Mouse (Mus musculus): Measurements from ENCODE around the gene Gpr84. TPM values are rescaled to one million over a fixed set of nuclear protein-coding genes. Genes with fewer than 3 reads are reported as not detected.

Gpr84 gene
- polyA plus RNA-seq, 1 experiment from 2014 or later, result 0.53 TPM

GRCm38 (mm10) chr15:103305792-103306645 lies 4.4 kb downstream of the Gpr84 start:
- no peak for ATAC-seq (replicated peaks; ENCODE audit: insufficient number of reproducible peaks, low FRiP score, low TSS enrichment)
- WGBS (ENCODE audit: insufficient replicate concordance), result 36% methylated on average over 8 of the region's 8 CpGs
- Histone ChIP-seq H3K4me3 (ENCODE audit: low read depth, low read length) (peak overlapping the region; percentile 57), H3K27ac (ENCODE audit: low read depth, low read length) (peak overlapping the region; percentile 90), H3K9me3 (replicated peaks; ENCODE audit: control insufficient read depth, low read length) (no peaks in the 10 kb centered on the region), H3K4me1 (ENCODE audit: control insufficient read depth, insufficient read depth, low read length) (peaks cover 53% of the 10 kb centered on the region), H3K9ac (ENCODE audit: low read depth, low read length) (peak overlapping the region; percentile 77), H3K36me3 (ENCODE audit: control insufficient read depth, insufficient read depth, low read length) (no peaks in the 10 kb centered on the region), H3K27me3 (ENCODE audit: control insufficient read depth, insufficient read depth, low read length) (peaks cover 5% of the 10 kb centered on the region), H3K4me2 (peak overlapping the region; percentile 96)

- peak; percentile 88 for ATAC-seq (replicated peaks; ENCODE audit: insufficient number of reproducible peaks, low FRiP score, low TSS enrichment)
- H3K4me3 ChIP-seq (ENCODE audit: low read depth, low read length), result peak overlapping the region; percentile 57
- H3K36me3 ChIP-seq (ENCODE audit: control insufficient read depth, insufficient read depth, low read length), result no peaks in the 10 kb centered on the region
- H3K4me2 ChIP-seq, result peak overlapping the region; percentile 96
- peak overlapping the region; percentile 79 for H3K9ac ChIP-seq (ENCODE audit: low read depth, low read length)
- WGBS (ENCODE audit: insufficient replicate concordance), result under 1% methylated on average over 70 of the region's 71 CpGs
- H3K4me1 ChIP-seq (ENCODE audit: control insufficient read depth, insufficient read depth, low read length), result peaks cover 62% of the 10 kb centered on the region
- H3K27ac ChIP-seq (ENCODE audit: low read depth, low read length), result peak overlapping the region; percentile 90
- peaks cover 5% of the 10 kb centered on the region for H3K27me3 ChIP-seq (ENCODE audit: control insufficient read depth, insufficient read depth, low read length)
- no peaks in the 10 kb centered on the region for H3K9me3 ChIP-seq (replicated peaks; ENCODE audit: control insufficient read depth, low read length)
These were observed 5.2 kb downstream of the Gpr84 start for GRCm38 (mm10) chr15:103305070-103305678.

- ATAC-seq (replicated peaks; ENCODE audit: insufficient number of reproducible peaks, low FRiP score, low TSS enrichment), result peak; percentile 9
- under 1% methylated on average over 9 of the region's 9 CpGs for WGBS (ENCODE audit: insufficient replicate concordance)
- Histone ChIP-seq H3K27me3 (ENCODE audit: control insufficient read depth, insufficient read depth, low read length) (peaks cover 5% of the 10 kb centered on the region), H3K27ac (ENCODE audit: low read depth, low read length) (peak overlapping the region; percentile 90), H3K9me3 (replicated peaks; ENCODE audit: control insufficient read depth, low read length) (no peaks in the 10 kb centered on the region), H3K9ac (ENCODE audit: low read depth, low read length) (peak overlapping the region; percentile 79), H3K4me1 (ENCODE audit: control insufficient read depth, insufficient read depth, low read length) (peaks cover 67% of the 10 kb centered on the region), H3K36me3 (ENCODE audit: control insufficient read depth, insufficient read depth, low read length) (no peaks in the 10 kb centered on the region), H3K4me3 (ENCODE audit: low read depth, low read length) (peak overlapping the region; percentile 57), H3K4me2 (peak overlapping the region; percentile 96)
These were observed 5.8 kb downstream of the Gpr84 start for GRCm38 (mm10) chr15:103304616-103304969.

- Histone ChIP-seq H3K9ac (ENCODE audit: low read depth, low read length) (peak overlapping the region; percentile 79), H3K4me2 (peak overlapping the region; percentile 96), H3K4me3 (ENCODE audit: low read depth, low read length) (peak overlapping the region; percentile 57), H3K9me3 (replicated peaks; ENCODE audit: control insufficient read depth, low read length) (no peaks in the 10 kb centered on the region), H3K36me3 (ENCODE audit: control insufficient read depth, insufficient read depth, low read length) (no peaks in the 10 kb centered on the region), H3K27me3 (ENCODE audit: control insufficient read depth, insufficient read depth, low read length) (peaks cover 2% of the 10 kb centered on the region), H3K4me1 (ENCODE audit: control insufficient read depth, insufficient read depth, low read length) (peaks cover 68% of the 10 kb centered on the region), H3K27ac (ENCODE audit: low read depth, low read length) (peak overlapping the region; percentile 90)
- WGBS (ENCODE audit: insufficient replicate concordance), result 11% methylated on average over 8 of the region's 8 CpGs
- no peak for ATAC-seq (replicated peaks; ENCODE audit: insufficient number of reproducible peaks, low FRiP score, low TSS enrichment)
These were observed 6.3 kb downstream of the Gpr84 start for GRCm38 (mm10) chr15:103303916-103304615.

DNA sequence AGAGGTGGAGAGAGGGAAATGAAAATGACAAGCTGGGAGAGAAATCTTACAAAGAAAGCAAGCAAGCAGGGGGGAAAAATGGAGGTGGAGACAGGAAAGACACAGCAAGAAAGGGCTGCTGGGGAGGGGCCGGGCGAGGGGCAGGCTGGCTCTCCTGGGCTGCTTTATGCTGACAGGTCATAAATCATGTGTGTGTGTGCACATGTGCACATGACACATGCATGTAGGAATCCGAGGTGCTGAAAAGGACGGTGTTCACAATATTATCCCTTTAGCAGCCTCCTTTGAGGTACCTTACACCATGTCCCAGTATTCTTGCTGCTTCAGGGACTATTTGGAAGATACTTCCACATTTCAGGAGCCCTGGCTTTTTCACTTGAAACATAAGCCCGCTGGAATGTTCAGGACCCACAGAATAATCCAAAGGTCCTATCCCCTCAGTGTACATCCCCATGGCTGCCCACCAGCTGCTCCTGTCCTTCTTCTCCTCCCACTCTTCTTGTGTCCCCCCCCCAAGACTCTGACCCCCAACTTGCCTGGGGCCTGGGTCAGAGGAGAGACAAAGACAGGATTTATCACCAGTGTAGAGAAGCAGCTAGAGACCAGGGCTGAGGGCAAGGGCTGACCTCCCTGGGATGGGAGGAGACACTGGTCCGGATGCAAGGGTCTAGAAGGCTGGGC lies 7.9 kb downstream of the Gpr84 start:
- no peaks in the 10 kb centered on the region for H3K9me3 ChIP-seq (replicated peaks; ENCODE audit: control insufficient read depth, low read length)
- H3K4me1 ChIP-seq (ENCODE audit: control insufficient read depth, insufficient read depth, low read length), result peaks cover 60% of the 10 kb centered on the region
- H3K27ac ChIP-seq (ENCODE audit: low read depth, low read length), result peak overlapping the region; percentile 79
- H3K27me3 ChIP-seq (ENCODE audit: control insufficient read depth, insufficient read depth, low read length), result no peaks in the 10 kb centered on the region
- no peak for ATAC-seq (replicated peaks; ENCODE audit: insufficient number of reproducible peaks, low FRiP score, low TSS enrichment)
- H3K9ac ChIP-seq (ENCODE audit: low read depth, low read length), result peak overlapping the region; percentile 22; the same call in 1 of the 2 replicates
- no peak overlapping the region for H3K4me2 ChIP-seq
- peaks cover 11% of the 10 kb centered on the region for H3K36me3 ChIP-seq (ENCODE audit: control insufficient read depth, insufficient read depth, low read length)
- H3K4me3 ChIP-seq (ENCODE audit: low read depth, low read length), result no peak overlapping the region
- 45% methylated on average over 6 of the region's 6 CpGs for WGBS (ENCODE audit: insufficient replicate concordance)

DNA sequence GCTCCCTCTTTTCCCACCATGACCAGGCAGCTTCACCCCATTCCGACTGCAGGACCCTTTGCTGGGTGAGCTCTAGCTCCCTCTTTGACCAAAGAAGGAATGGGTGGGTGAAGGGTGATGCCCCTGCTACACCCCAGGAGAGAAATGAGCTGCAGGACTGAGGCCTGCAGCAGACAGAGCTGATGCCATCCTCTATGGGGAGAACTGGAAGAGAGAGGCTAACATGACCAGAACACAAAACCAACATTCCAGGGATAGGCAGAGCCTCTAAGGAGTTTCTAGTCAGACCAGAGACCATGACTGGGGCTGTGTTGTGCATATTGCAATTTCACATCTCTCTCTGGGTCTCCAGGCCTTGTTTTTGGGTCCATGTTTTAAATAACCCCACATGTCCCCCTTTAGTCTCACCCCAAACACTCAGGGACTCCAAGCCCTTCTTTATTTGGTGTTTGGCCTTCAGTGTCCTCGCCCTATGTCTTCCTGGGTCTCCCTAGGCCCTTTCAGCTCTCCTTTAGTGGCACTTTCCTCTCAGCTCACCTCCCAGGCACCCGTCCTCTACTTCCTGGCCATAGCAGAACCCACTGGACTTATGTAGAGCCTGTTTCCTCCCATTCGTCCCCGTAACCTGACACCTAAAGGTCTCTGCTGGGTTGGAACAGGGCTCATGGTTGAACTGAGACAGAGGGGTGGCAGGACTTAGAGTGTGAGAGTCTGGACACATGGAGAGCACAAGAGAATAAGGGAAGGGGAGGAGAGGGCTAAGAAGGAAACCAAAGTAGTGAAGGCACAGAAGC lies 8.7 kb downstream of the Gpr84 start:
- Histone ChIP-seq H3K4me1 (ENCODE audit: control insufficient read depth, insufficient read depth, low read length) (peaks cover 57% of the 10 kb centered on the region), H3K9me3 (replicated peaks; ENCODE audit: control insufficient read depth, low read length) (no peaks in the 10 kb centered on the region), H3K27ac (ENCODE audit: low read depth, low read length) (peak overlapping the region; percentile 79), H3K36me3 (ENCODE audit: control insufficient read depth, insufficient read depth, low read length) (peaks cover 16% of the 10 kb centered on the region), H3K4me2 (no peak overlapping the region; the same call in 1 of the 2 replicates), H3K9ac (ENCODE audit: low read depth, low read length) (peak overlapping the region; percentile 18; the same call in 1 of the 2 replicates), H3K4me3 (ENCODE audit: low read depth, low read length) (no peak overlapping the region), H3K27me3 (ENCODE audit: control insufficient read depth, insufficient read depth, low read length) (no peaks in the 10 kb centered on the region)
- ATAC-seq (replicated peaks; ENCODE audit: insufficient number of reproducible peaks, low FRiP score, low TSS enrichment), result no peak
- WGBS (ENCODE audit: insufficient replicate concordance), result 27% methylated on average over 5 of the region's 5 CpGs

DNA sequence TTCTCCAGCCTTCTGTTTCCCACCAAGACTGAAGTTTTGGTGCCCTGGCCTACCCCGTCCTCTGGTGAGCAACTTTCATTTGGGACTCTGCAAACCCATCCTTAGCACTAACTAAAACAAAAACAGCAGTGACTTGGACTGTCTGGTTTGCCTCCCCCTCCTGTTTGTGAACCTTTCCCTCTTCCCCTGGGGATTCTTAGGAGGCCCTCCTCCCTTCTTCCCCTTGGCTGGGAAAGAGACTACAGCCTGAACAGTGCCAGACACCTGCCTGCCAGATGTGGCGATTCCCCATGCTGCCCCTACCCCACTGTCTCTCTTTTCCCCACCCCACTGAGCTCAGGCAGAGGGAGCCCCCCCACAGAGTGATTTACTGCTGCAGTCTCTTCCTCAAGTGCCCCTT lies 9.4 kb downstream of the Gpr84 start:
- no peaks in the 10 kb centered on the region for H3K9me3 ChIP-seq (replicated peaks; ENCODE audit: control insufficient read depth, low read length)
- no peak for ATAC-seq (replicated peaks; ENCODE audit: insufficient number of reproducible peaks, low FRiP score, low TSS enrichment)
- no peaks in the 10 kb centered on the region for H3K27me3 ChIP-seq (ENCODE audit: control insufficient read depth, insufficient read depth, low read length)
- peaks cover 20% of the 10 kb centered on the region for H3K36me3 ChIP-seq (ENCODE audit: control insufficient read depth, insufficient read depth, low read length)
- no peak overlapping the region for H3K4me3 ChIP-seq (ENCODE audit: low read depth, low read length)
- H3K4me1 ChIP-seq (ENCODE audit: control insufficient read depth, insufficient read depth, low read length), result peaks cover 55% of the 10 kb centered on the region
- H3K9ac ChIP-seq (ENCODE audit: low read depth, low read length), result no peak overlapping the region
- H3K4me2 ChIP-seq, result no peak overlapping the region
- H3K27ac ChIP-seq (ENCODE audit: low read depth, low read length), result peak overlapping the region; percentile 69; the same call in 1 of the 2 replicates
- 42% methylated on average over 2 of the region's 2 CpGs for WGBS (ENCODE audit: insufficient replicate concordance)
